ENCODE assay signal across 27 mouse cellular contexts in genomic region chr1:106882723-106883122, GRCm38 (mm10). TPM values are rescaled to one million over a fixed set of nuclear protein-coding genes. Genes with fewer than 3 reads are reported as not detected.
DNase-seq lines count a peak whose midpoint lies in the region; ATAC-seq lines count a peak whose summit lies in the region.
"Had no signal": no experiment of that assay in that cellular context is flagged by ENCODE, and none has a peak within 500 bp of the region (broad histone marks: within the 10 kb centered on the region; RNA-seq: fewer than 3 reads in every experiment).

No protein-coding gene starts in this region.

- DNase-seq in thymus, postnatal 0 days (ENCODE audit: low spot score), result peak; percentile 9
- DNase-seq in thymus, postnatal 10 days (ENCODE audit: low spot score in 2 of 2), result no peak
- DNase-seq in NIH3T3 (ENCODE audit: low read depth), result peak; percentile 23
- no peak for DNase-seq in right cerebral cortex, postnatal 25 days
- no peak for DNase-seq in T-cell, adult 2 months (ENCODE audit: low spot score)
- DNase-seq: adrenal gland, postnatal 25 days; cerebellum, adult 11 months; cerebellum, adult 8-10 months; cerebellum, postnatal 14 days; gastrocnemius, adult 2 months; gastrocnemius, postnatal 25 days; heart, postnatal 14 days; kidney, adult 18-20 months had no signal

- H3K27me3 ChIP-seq in kidney, embryonic 14.5 days (ENCODE audit: control insufficient read depth, insufficient read depth, low read length), result no peaks in the 10 kb centered on the region
- H3K27me3 ChIP-seq: embryonic facial prominence, embryonic 13.5 days; forebrain, embryonic 12.5 days; heart, embryonic 15.5 days; hindbrain, embryonic 13.5 days; intestine, embryonic 15.5 days had no signal

- no peak overlapping the region for H3K9ac ChIP-seq in kidney, embryonic 14.5 days (ENCODE audit: low read depth, low read length)
- H3K9ac ChIP-seq: embryonic facial prominence, embryonic 13.5 days; forebrain, embryonic 12.5 days; heart, embryonic 15.5 days; hindbrain, embryonic 13.5 days; intestine, embryonic 15.5 days had no signal

- no peak overlapping the region for H3K27ac ChIP-seq in kidney, embryonic 14.5 days (ENCODE audit: low read depth, low read length)
- H3K27ac ChIP-seq: embryonic facial prominence, embryonic 13.5 days; forebrain, embryonic 12.5 days; gastrocnemius, adult 2 months; heart, embryonic 15.5 days; hindbrain, embryonic 13.5 days; intestine, embryonic 15.5 days had no signal

- no peak overlapping the region for H3K4me3 ChIP-seq in kidney, embryonic 14.5 days (ENCODE audit: low read length)
- H3K4me3 ChIP-seq: embryonic facial prominence, embryonic 13.5 days; forebrain, embryonic 12.5 days; gastrocnemius, adult 2 months; heart, embryonic 15.5 days; hindbrain, embryonic 13.5 days; intestine, embryonic 15.5 days had no signal

- WGBS in kidney, embryonic 14.5 days, result 79% methylated on average over 4 of the region's 4 CpGs

- H3K4me2 ChIP-seq in kidney, embryonic 14.5 days (replicated peaks; ENCODE audit: low read depth, low read length), result no peak overlapping the region
- H3K4me2 ChIP-seq: embryonic facial prominence, embryonic 13.5 days; forebrain, embryonic 12.5 days; heart, embryonic 11.5 days; heart, embryonic 15.5 days; hindbrain, embryonic 13.5 days; intestine, embryonic 15.5 days had no signal

- H3K4me1 ChIP-seq in kidney, embryonic 14.5 days (ENCODE audit: control insufficient read depth, insufficient read depth, low read length), result no peaks in the 10 kb centered on the region
- H3K4me1 ChIP-seq: embryonic facial prominence, embryonic 13.5 days; forebrain, embryonic 12.5 days; heart, embryonic 15.5 days; hindbrain, embryonic 13.5 days; intestine, embryonic 15.5 days had no signal

- H3K9me3 ChIP-seq in kidney, embryonic 14.5 days (ENCODE audit: control insufficient read depth, low read length), result no peaks in the 10 kb centered on the region
- H3K9me3 ChIP-seq: embryonic facial prominence, embryonic 13.5 days; forebrain, embryonic 12.5 days; heart, embryonic 15.5 days; hindbrain, embryonic 13.5 days; intestine, embryonic 15.5 days had no signal

- H3K36me3 ChIP-seq in kidney, embryonic 14.5 days (ENCODE audit: control insufficient read depth, insufficient read depth, low read length), result no peaks in the 10 kb centered on the region
- H3K36me3 ChIP-seq: embryonic facial prominence, embryonic 13.5 days; forebrain, embryonic 12.5 days; heart, embryonic 15.5 days; hindbrain, embryonic 13.5 days; intestine, embryonic 15.5 days had no signal

- peak; percentile 52 for ATAC-seq in granulocyte monocyte progenitor cell, adult 5-6 weeks (replicated peaks; ENCODE audit: poor library complexity, severe bottlenecking)
- ATAC-seq in kidney, embryonic 14.5 days (ENCODE audit: low FRiP score, low TSS enrichment), result no peak
- ATAC-seq: forebrain, embryonic 16.5 days; intestine, embryonic 15.5 days had no signal

RNA-seq across cellular contexts. Expression of gene Serpinb5, which starts 21.8 kb away (rescaled TPM):
- polyA plus RNA-seq in thymus, postnatal 0 days (2015; fragmentation: Nextera tagmentation; extraction: Ambion mirVana), result 5.6 and 8.3 TPM in 2 replicates
- not detected in 2 replicates for total RNA-seq in granulocyte monocyte progenitor cell, adult 5-6 weeks (2014; fragmentation: Nextera tagmentation)
- not detected in 2 replicates for total RNA-seq in granulocyte monocyte progenitor cell, adult 5-6 weeks (2017)
- 0.21 TPM in 1 of 2 replicates, not detected in the other for polyA plus RNA-seq in kidney, embryonic 14.5 days (2014; fragmentation: Nextera tagmentation; extraction: Ambion mirVana)
- total RNA-seq: adrenal gland, adult 18-20 months; adrenal gland, postnatal 25 days; gastrocnemius, adult 2 months; gastrocnemius, postnatal 25 days; heart, adult 18-20 months; hematopoietic stem cell, adult 5-6 weeks had no signal
- polyA plus RNA-seq: forebrain, embryonic 16.5 days; hindbrain, embryonic 13.5 days had no signal

RNA-seq across cellular contexts. Expression of gene Serpinb12, which starts 51.5 kb away (rescaled TPM):
- polyA plus RNA-seq in thymus, postnatal 0 days (2015; fragmentation: Nextera tagmentation; extraction: Ambion mirVana), result 4.3 and 5.4 TPM in 2 replicates
- total RNA-seq in granulocyte monocyte progenitor cell, adult 5-6 weeks (2014; fragmentation: Nextera tagmentation), result not detected in 2 replicates
- 0.21 TPM in 1 of 2 replicates, not detected in the other for total RNA-seq in granulocyte monocyte progenitor cell, adult 5-6 weeks (2017)
- not detected in 2 replicates for polyA plus RNA-seq in kidney, embryonic 14.5 days (2014; fragmentation: Nextera tagmentation; extraction: Ambion mirVana)
- total RNA-seq: adrenal gland, adult 18-20 months; adrenal gland, postnatal 25 days; ES-E14; gastrocnemius, adult 2 months; gastrocnemius, postnatal 25 days; heart, adult 18-20 months; heart, postnatal 14 days; hematopoietic stem cell, adult 5-6 weeks had no signal
- polyA plus RNA-seq: forebrain, embryonic 12.5 days; forebrain, embryonic 16.5 days; frontal cortex, adult 2 months; hindbrain, embryonic 13.5 days had no signal

Comparison
In these comparisons a context has a peak if more than half of its experiments do, and no peak if none do; other contexts are left out.
1. DNase-seq: peak in thymus, postnatal 0 days (single experiment) and NIH3T3 (single experiment); none in thymus, postnatal 10 days (0 of 2), right cerebral cortex, postnatal 25 days (single experiment) and T-cell, adult 2 months (single experiment).